Mouse (Mus musculus): ENCODE data around the gene Ndufaf2. TPM values are rescaled to one million over a fixed set of nuclear protein-coding genes. Genes with fewer than 3 reads are reported as not detected.

The Ndufaf2 gene
- total and polyA plus RNA-seq, 2 experiments from 2014 or later, result 62.5 TPM; not detected in 1

- Histone ChIP-seq H3K9me3 (replicated peaks; ENCODE audit: control insufficient read depth, low read length) (no peaks in the 10 kb centered on the region), H3K4me3 (ENCODE audit: low read depth, low read length) (no peak overlapping the region), H3K27ac (ENCODE audit: low read depth) (no peak overlapping the region), H3K9ac (replicated peaks; ENCODE audit: low read depth, low read length) (no peak overlapping the region), H3K4me2 (ENCODE audit: low read depth, low read length) (no peak overlapping the region), H3K27me3 (ENCODE audit: control insufficient read depth, insufficient read depth, low read length) (no peaks in the 10 kb centered on the region), H3K4me1 (ENCODE audit: control insufficient read depth, insufficient read depth) (no peaks in the 10 kb centered on the region), H3K36me3 (replicated peaks; ENCODE audit: control insufficient read depth, insufficient read depth, low read length) (no peaks in the 10 kb centered on the region)
- DNase-seq (ENCODE audit: low spot score), result no peak
- TF ChIP-seq CTCF (IDR thresholded peaks at IDR 0.05; ENCODE audit: low read depth), result no peak
- no peak for TF ChIP-seq EP300 (IDR thresholded peaks at IDR 0.05; ENCODE audit: low read depth)
- WGBS, result 44% methylated on average over 1 of the region's 1 CpGs
- ATAC-seq (ENCODE audit: insufficient read depth, low read depth), result no peak
These were observed 30.5 kb downstream of the Ndufaf2 start for GRCm38 (mm10) chr13:108127883-108128282.

GRCm38 (mm10) chr13:108127130-108127529 is 31.3 kb downstream of the Ndufaf2 start:
- Histone ChIP-seq H3K4me2 (ENCODE audit: low read depth, low read length) (no peak overlapping the region), H3K9ac (replicated peaks; ENCODE audit: low read depth, low read length) (no peak overlapping the region), H3K4me1 (ENCODE audit: control insufficient read depth, insufficient read depth) (no peaks in the 10 kb centered on the region), H3K27me3 (ENCODE audit: control insufficient read depth, insufficient read depth, low read length) (no peaks in the 10 kb centered on the region), H3K9me3 (replicated peaks; ENCODE audit: control insufficient read depth, low read length) (no peaks in the 10 kb centered on the region), H3K27ac (ENCODE audit: low read depth) (no peak overlapping the region), H3K4me3 (ENCODE audit: low read depth, low read length) (no peak overlapping the region), H3K36me3 (replicated peaks; ENCODE audit: control insufficient read depth, insufficient read depth, low read length) (no peaks in the 10 kb centered on the region)
- DNase-seq (ENCODE audit: low spot score) (no peak), ATAC-seq (ENCODE audit: insufficient read depth, low read depth) (no peak)
- WGBS, result 8% methylated on average over 1 of the region's 1 CpGs
- TF ChIP-seq CTCF (IDR thresholded peaks at IDR 0.05; ENCODE audit: low read depth) (peak; percentile 52), EP300 (IDR thresholded peaks at IDR 0.05; ENCODE audit: low read depth) (no peak)

GRCm38 (mm10) chr13:108126246-108126645 is 32.2 kb downstream of the Ndufaf2 start:
- no peaks in the 10 kb centered on the region for H3K9me3 ChIP-seq (replicated peaks; ENCODE audit: control insufficient read depth, low read length)
- no peak overlapping the region for H3K9ac ChIP-seq (replicated peaks; ENCODE audit: low read depth, low read length)
- DNase-seq (ENCODE audit: low spot score) (no peak), ATAC-seq (ENCODE audit: insufficient read depth, low read depth) (no peak)
- H3K27me3 ChIP-seq (ENCODE audit: control insufficient read depth, insufficient read depth, low read length), result no peaks in the 10 kb centered on the region
- no peak overlapping the region for H3K4me2 ChIP-seq (ENCODE audit: low read depth, low read length)
- no peak overlapping the region for H3K4me3 ChIP-seq (ENCODE audit: low read depth, low read length)
- no peaks in the 10 kb centered on the region for H3K4me1 ChIP-seq (ENCODE audit: control insufficient read depth, insufficient read depth)
- TF ChIP-seq CTCF (IDR thresholded peaks at IDR 0.05; ENCODE audit: low read depth) (no peak), EP300 (IDR thresholded peaks at IDR 0.05; ENCODE audit: low read depth) (no peak)
- WGBS, result 89% methylated on average over 2 of the region's 2 CpGs
- no peaks in the 10 kb centered on the region for H3K36me3 ChIP-seq (replicated peaks; ENCODE audit: control insufficient read depth, insufficient read depth, low read length)
- H3K27ac ChIP-seq (ENCODE audit: low read depth), result no peak overlapping the region

GRCm38 (mm10) chr13:108124096-108124495 is 34.3 kb downstream of the Ndufaf2 start:
- no peaks in the 10 kb centered on the region for H3K36me3 ChIP-seq (replicated peaks; ENCODE audit: control insufficient read depth, insufficient read depth, low read length)
- TF ChIP-seq CTCF (IDR thresholded peaks at IDR 0.05; ENCODE audit: low read depth) (no peak), EP300 (IDR thresholded peaks at IDR 0.05; ENCODE audit: low read depth) (no peak)
- H3K9ac ChIP-seq (replicated peaks; ENCODE audit: low read depth, low read length), result no peak overlapping the region
- H3K27me3 ChIP-seq (ENCODE audit: control insufficient read depth, insufficient read depth, low read length), result no peaks in the 10 kb centered on the region
- H3K4me1 ChIP-seq (ENCODE audit: control insufficient read depth, insufficient read depth), result no peaks in the 10 kb centered on the region
- no peak overlapping the region for H3K27ac ChIP-seq (ENCODE audit: low read depth)
- H3K4me3 ChIP-seq (ENCODE audit: low read depth, low read length), result no peak overlapping the region
- DNase-seq (ENCODE audit: low spot score) (no peak), ATAC-seq (ENCODE audit: insufficient read depth, low read depth) (no peak)
- 82% methylated on average over 11 of the region's 11 CpGs for WGBS
- H3K4me2 ChIP-seq (ENCODE audit: low read depth, low read length), result no peak overlapping the region
- no peaks in the 10 kb centered on the region for H3K9me3 ChIP-seq (replicated peaks; ENCODE audit: control insufficient read depth, low read length)

GRCm38 (mm10) chr13:108123109-108123723 is 35.2 kb downstream of the Ndufaf2 start:
- no peaks in the 10 kb centered on the region for H3K27me3 ChIP-seq (ENCODE audit: control insufficient read depth, insufficient read depth, low read length)
- TF ChIP-seq EP300 (IDR thresholded peaks at IDR 0.05; ENCODE audit: low read depth), result no peak
- no peak for TF ChIP-seq CTCF (IDR thresholded peaks at IDR 0.05; ENCODE audit: low read depth)
- WGBS, result 81% methylated on average over 15 of the region's 15 CpGs
- no peak overlapping the region for H3K27ac ChIP-seq (ENCODE audit: low read depth)
- H3K4me3 ChIP-seq (ENCODE audit: low read depth, low read length), result no peak overlapping the region
- ATAC-seq (ENCODE audit: insufficient read depth, low read depth) (no peak), DNase-seq (ENCODE audit: low spot score) (no peak)
- H3K4me1 ChIP-seq (ENCODE audit: control insufficient read depth, insufficient read depth), result no peaks in the 10 kb centered on the region
- H3K4me2 ChIP-seq (ENCODE audit: low read depth, low read length), result no peak overlapping the region
- H3K36me3 ChIP-seq (replicated peaks; ENCODE audit: control insufficient read depth, insufficient read depth, low read length), result no peaks in the 10 kb centered on the region
- no peaks in the 10 kb centered on the region for H3K9me3 ChIP-seq (replicated peaks; ENCODE audit: control insufficient read depth, low read length)
- H3K9ac ChIP-seq (replicated peaks; ENCODE audit: low read depth, low read length), result no peak overlapping the region
